Mouse (Mus musculus) liver, embryonic 15.5 days (tissue): ENCODE data around the gene Pdpn. TPM values are rescaled to one million over a fixed set of nuclear protein-coding genes. Genes with fewer than 3 reads are reported as not detected.
A peak's percentile ranks its signal among the peaks of the same experiment; 100 is the strongest.

Source experiments
- ATAC-seq: fragments of 200-750 bp; cut with Nextera tagmentation; 2 replicates; pipeline ENCODE4 v1.8.0; 2017; ENCODE audit warnings: moderate number of reproducible peaks, mild to moderate bottlenecking, moderate library complexity; ENCODE audit not compliant: insufficient read depth
- H3K27ac ChIP-seq: fragments of 300-500 bp; sonication (generic); replicated peaks from 2 replicates; pipeline ENCODE4 v1.5.1; 2015; ENCODE audit warnings: mild to moderate bottlenecking, inconsistent platforms
- H3K27me3 ChIP-seq: fragments of 300-500 bp; sonication (generic); 2 replicates; pipeline ENCODE4 v1.6.1; 2015; ENCODE audit warnings: mild to moderate bottlenecking, inconsistent platforms
- H3K36me3 ChIP-seq: fragments of 300-500 bp; sonication (generic); replicated peaks from 2 replicates; pipeline ENCODE4 v1.6.1; 2015; ENCODE audit warnings: moderate library complexity, mild to moderate bottlenecking, inconsistent platforms
- H3K4me1 ChIP-seq: fragments of 300-500 bp; sonication (generic); replicated peaks from 2 replicates; pipeline ENCODE4 v1.6.1; 2015; ENCODE audit warnings: inconsistent platforms
- H3K4me2 ChIP-seq: fragments of 300-500 bp; sonication (generic); 2 replicates; pipeline ENCODE4 v1.6.1; 2015; ENCODE audit warnings: moderate library complexity, mild to moderate bottlenecking, inconsistent platforms
- H3K4me3 ChIP-seq: fragments of 300-500 bp; sonication (generic); replicated peaks from 2 replicates; pipeline ENCODE4 v1.5.1; 2015; ENCODE audit warnings: mild to moderate bottlenecking, inconsistent platforms
- H3K9ac ChIP-seq: fragments of 300-500 bp; sonication (generic); 2 replicates; pipeline ENCODE4 v1.6.1; 2015; ENCODE audit warnings: moderate library complexity, mild to moderate bottlenecking, inconsistent platforms
- H3K9me3 ChIP-seq: fragments of 300-500 bp; sonication (generic); replicated peaks from 2 replicates; pipeline ENCODE4 v1.6.1; 2016; ENCODE audit warnings: inconsistent platforms
- WGBS: fragments of 180-500 bp; shearing (Covaris S2); methylation state at CpG from one replicate; pipeline ENCODE4 v1.1.7; 2015; ENCODE audit warnings: mixed read lengths; ENCODE audit not compliant: insufficient replicate concordance; 5-methylcytosine and 5-hydroxymethylcytosine counted together
- polyA plus RNA-seq: library from polyadenylated mRNA; unstranded; fragments of >200 nt; fragmentation: Nextera tagmentation; extraction: Ambion mirVana; gene quantifications from 2 replicates; pipeline ENCODE4 v1.2.1, GENCODE M21; 2015

The Pdpn gene
- polyA plus RNA-seq, 1 experiment from 2014 or later, result 1.8 TPM

DNA sequence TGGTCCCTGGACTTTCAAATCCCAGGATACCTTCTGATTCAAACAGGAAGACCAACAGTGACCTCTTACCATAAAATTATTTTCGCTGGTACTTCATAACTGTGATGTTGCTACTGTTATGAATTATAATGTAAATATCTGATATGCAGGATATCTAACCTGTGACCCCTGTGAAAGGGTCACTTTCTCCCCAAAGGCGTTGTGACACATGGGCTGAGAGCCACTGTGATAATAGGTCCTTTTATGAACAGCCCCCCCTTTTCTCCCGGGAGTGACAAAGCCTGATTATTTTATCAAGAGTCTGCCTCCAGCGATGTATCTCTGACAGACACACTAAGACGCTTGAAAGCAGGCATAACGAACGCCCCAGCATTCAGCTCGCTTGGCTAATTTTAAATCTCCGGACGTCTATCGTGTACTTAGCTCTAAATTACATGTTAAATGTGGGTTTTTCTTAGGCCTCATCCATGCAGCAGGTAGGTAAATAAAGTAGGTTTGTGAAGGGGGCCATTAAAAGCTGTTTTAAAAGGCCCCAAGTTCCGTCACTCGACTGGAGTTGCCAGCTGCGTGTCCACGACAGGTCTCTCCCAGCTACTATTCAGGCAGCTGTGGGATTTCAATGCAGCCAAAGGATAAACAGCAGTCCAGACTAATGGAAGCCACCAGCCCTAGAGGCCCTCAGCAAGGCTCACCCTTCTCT, 25.7 kb upstream of the Pdpn start:
- H3K9ac ChIP-seq, result no peak overlapping the region
- no peaks in the 10 kb centered on the region for H3K9me3 ChIP-seq
- H3K27me3 ChIP-seq, result no peaks in the 10 kb centered on the region; the same call in 1 of the 2 replicates
- no peaks in the 10 kb centered on the region for H3K4me1 ChIP-seq
- H3K4me2 ChIP-seq, result peak overlapping the region; percentile 38
- H3K4me3 ChIP-seq, result 0 out of 2 replicates have a peak overlapping the region, but pooled peaks have one; percentile 9
- 22% methylated on average over 15 of the region's 15 CpGs for WGBS
- H3K27ac ChIP-seq, result no peak overlapping the region
- H3K36me3 ChIP-seq, result no peaks in the 10 kb centered on the region
- ATAC-seq, result no peak

DNA sequence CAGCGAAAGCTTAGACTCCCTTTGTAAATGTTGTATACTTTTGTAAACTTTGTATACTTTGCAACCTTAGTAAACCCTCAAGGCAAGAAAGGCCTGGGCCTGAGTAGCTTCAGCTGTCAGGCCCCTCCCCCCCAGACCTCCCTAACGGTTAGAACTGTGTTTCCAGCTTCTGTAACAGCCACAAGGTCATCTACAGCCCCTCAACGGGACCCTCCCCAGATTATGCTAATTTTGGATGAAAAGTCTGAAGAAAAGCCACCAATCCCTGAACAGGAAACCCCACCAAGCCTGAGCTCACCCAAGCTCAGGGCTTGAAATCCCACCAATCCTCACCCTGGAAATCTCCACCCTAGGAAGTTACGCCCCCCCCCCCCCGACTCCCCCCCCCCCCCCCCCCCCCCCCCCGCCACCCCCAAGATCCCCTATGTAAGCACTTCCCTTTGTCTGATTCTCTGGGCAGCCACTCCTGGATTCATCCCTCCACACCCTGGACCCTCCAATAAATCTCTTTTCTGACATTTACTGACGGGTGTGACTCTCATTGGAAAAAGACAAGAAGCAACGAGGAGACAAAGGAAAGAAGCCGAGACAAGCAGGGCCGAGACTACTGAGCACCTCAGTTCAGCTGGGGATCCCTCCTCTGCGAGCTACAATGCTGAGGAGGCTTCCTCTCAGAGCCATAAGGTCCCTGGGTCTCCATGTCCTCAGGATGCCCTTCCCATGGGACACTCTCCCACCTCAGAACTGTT, 25.0 kb upstream of the Pdpn start:
- no peaks in the 10 kb centered on the region for H3K36me3 ChIP-seq
- H3K4me1 ChIP-seq, result no peaks in the 10 kb centered on the region
- ATAC-seq, result no peak
- H3K9me3 ChIP-seq, result no peaks in the 10 kb centered on the region
- H3K27me3 ChIP-seq, result no peaks in the 10 kb centered on the region; the same call in 1 of the 2 replicates
- H3K27ac ChIP-seq, result no peak overlapping the region
- 25% methylated on average over 9 of the region's 11 CpGs for WGBS
- H3K4me3 ChIP-seq, result no peak overlapping the region
- no peak overlapping the region for H3K9ac ChIP-seq
- H3K4me2 ChIP-seq, result no peak overlapping the region

DNA sequence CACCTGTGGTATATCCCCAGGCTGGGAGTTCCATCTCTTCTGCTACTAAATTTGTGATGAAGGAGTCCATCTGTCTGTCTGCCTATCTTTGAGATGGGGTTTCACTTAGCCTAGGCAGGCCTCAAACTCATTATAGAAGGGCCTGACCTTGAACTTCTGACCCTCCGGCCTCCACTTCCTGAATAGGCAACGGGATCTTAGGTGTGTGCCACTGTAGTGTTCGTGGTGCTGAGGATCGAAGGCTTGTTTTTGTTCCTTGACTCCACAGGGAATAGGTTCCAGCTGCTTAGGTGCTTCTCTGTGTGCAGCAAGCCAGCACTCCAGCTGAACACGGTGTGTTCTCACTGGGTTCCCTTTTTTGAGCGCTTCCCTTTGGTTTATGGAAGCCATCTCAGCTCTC, 13.9 kb upstream of the Pdpn start:
- H3K4me1 ChIP-seq, result no peaks in the 10 kb centered on the region
- WGBS, result 59% methylated on average over 6 of the region's 6 CpGs
- no peaks in the 10 kb centered on the region for H3K36me3 ChIP-seq
- no peaks in the 10 kb centered on the region for H3K27me3 ChIP-seq
- no peak overlapping the region for H3K27ac ChIP-seq
- no peak overlapping the region for H3K4me3 ChIP-seq
- ATAC-seq, result no peak
- H3K9ac ChIP-seq, result no peak overlapping the region
- no peak overlapping the region for H3K4me2 ChIP-seq
- no peaks in the 10 kb centered on the region for H3K9me3 ChIP-seq

DNA sequence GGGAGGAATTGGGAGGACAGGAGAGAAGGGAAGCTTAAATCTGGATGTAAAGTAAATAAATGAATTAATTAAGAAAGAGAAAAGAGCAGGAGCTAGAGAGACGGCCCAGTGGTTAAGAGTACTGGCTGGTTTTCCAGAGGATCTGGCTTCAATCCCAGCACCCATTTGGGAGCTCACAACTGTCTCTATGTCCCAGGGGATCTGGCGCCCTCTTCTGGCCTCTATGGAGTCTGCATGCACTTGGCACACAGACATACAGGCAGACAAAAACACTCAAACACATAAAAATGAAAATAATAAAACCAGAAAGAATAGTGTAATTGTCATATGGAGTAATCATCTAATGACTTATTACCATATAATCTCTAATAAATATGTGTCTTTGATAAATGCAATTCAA, 12.0 kb upstream of the Pdpn start:
- no peaks in the 10 kb centered on the region for H3K36me3 ChIP-seq
- no peak overlapping the region for H3K4me3 ChIP-seq
- no peaks in the 10 kb centered on the region for H3K9me3 ChIP-seq
- 45% methylated on average over 2 of the region's 2 CpGs for WGBS
- no peaks in the 10 kb centered on the region for H3K4me1 ChIP-seq
- H3K4me2 ChIP-seq, result no peak overlapping the region
- H3K27me3 ChIP-seq, result no peaks in the 10 kb centered on the region
- ATAC-seq, result no peak
- no peak overlapping the region for H3K9ac ChIP-seq
- H3K27ac ChIP-seq, result no peak overlapping the region

DNA sequence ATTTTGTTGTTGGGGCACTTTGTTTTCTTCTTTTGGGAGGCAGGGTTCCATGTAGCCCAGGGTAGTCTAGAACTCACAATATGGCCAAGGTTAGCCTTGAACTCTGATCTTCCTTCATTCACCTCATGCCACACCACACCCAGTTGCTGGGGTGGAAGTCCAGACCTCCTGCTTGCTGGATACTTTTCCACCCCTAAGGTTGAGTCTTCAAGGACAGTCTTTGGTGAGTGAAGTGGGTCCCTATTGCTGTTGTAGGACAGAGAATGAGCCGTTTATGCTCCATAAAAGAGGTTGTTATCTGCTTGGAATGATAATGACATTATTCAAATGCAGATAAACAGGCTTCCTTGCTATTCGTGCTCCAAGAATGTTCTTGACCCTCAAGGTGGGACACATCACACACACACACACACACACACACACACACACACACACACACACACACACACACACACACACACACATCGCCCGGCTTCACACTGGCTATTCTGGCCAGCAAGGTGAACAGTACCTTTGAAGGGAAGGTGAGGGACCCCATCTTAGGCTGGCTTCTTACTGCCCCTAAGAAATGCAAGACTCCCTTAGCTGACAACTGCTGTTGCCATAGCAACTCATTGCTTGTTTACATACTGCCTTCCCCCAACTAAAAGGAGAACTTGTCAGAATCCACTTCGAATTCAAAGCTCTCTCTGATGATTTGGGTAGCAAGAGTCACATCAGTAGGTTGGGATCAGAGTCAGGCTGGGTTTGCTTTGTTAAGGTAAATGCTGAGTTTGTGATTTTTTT, 6.8 kb upstream of the Pdpn start:
- Histone ChIP-seq H3K36me3 (no peaks in the 10 kb centered on the region), H3K9ac (no peak overlapping the region), H3K4me2 (no peak overlapping the region), H3K4me1 (no peaks in the 10 kb centered on the region), H3K9me3 (no peaks in the 10 kb centered on the region), H3K27ac (no peak overlapping the region), H3K27me3 (peaks cover 16% of the 10 kb centered on the region), H3K4me3 (no peak overlapping the region)
- no peak for ATAC-seq
- 44% methylated on average over 5 of the region's 5 CpGs for WGBS

DNA sequence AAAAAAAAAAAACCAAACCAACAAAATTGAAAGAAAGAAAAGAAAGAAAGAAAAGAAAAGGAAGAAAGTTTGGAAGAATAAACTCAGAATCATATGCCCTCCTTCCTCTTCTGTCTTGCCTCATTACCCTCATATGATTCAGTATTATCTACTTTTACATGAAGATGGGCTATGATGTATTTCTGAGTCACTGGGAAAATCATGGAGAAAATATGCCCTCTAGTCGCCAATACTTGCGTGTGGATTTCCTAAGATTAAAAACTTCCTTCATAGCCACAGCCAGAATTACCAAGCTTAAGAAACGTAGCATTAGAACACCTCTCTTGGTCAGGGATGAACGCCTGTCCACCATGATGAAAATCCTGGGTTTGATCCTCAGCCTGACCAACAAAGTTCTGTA, 5.7 kb upstream of the Pdpn start:
- peaks cover 27% of the 10 kb centered on the region for H3K27me3 ChIP-seq
- H3K4me1 ChIP-seq, result no peaks in the 10 kb centered on the region
- no peaks in the 10 kb centered on the region for H3K36me3 ChIP-seq
- H3K4me3 ChIP-seq, result no peak overlapping the region
- H3K9ac ChIP-seq, result no peak overlapping the region
- WGBS, result 51% methylated on average over 4 of the region's 4 CpGs
- H3K4me2 ChIP-seq, result no peak overlapping the region
- ATAC-seq, result no peak
- H3K9me3 ChIP-seq, result no peaks in the 10 kb centered on the region
- no peak overlapping the region for H3K27ac ChIP-seq

DNA sequence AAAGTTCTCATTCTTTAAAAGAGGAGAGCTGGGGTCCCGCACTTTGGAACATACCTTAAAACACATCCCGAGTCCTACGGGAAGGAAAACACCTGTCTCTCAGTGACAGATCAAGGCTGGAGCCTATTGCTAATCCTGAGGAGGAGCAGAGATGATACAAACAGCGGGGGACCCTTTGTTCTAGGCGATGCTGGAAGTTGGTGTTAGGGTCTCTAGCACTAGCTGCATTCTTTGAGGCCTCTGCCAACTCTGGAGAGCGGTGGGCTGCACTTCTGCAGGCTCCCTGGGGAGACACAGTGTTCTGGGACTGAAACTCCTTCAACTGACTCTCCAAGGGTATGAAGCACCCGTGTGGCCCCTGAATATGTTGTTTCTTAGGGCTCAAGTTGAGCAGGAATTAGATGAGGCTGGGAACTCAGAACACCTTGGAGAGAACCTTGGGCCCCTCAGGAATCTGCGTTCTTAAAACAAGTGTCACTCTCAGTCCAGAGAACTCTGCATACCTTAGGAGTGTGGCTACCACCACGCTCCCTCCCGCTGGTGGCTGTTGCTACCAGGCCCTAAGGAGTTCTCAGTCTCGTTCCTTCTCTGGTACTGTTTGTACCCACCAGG, 3.0 kb upstream of the Pdpn start:
- Histone ChIP-seq H3K9ac (no peak overlapping the region), H3K4me1 (no peaks in the 10 kb centered on the region), H3K4me2 (no peak overlapping the region), H3K27ac (no peak overlapping the region), H3K27me3 (peaks cover 52% of the 10 kb centered on the region), H3K36me3 (no peaks in the 10 kb centered on the region), H3K9me3 (no peaks in the 10 kb centered on the region), H3K4me3 (no peak overlapping the region)
- ATAC-seq, result no peak
- 24% methylated on average over 11 of the region's 11 CpGs for WGBS

DNA sequence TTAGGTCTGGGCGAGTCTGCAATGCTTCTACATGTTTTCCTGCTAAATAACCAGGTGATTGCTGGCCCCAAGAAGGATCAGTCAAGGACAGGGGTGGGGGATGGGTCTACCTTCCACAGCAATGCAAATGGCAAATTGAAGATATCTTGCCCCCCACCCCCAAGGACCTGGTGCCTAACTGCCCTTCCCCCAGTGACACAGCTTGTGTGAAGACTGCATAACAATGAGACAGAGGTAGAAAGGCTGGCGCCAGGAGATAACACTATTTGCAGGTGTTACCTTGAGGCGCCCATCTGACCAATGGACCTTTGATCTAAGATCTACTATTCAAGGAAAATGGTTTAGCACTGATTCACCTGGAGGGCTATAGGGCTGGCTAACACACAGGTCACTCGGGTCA, 2.5 kb upstream of the Pdpn start:
- Histone ChIP-seq H3K27ac (no peak overlapping the region), H3K4me1 (no peaks in the 10 kb centered on the region), H3K9me3 (no peaks in the 10 kb centered on the region), H3K4me2 (no peak overlapping the region), H3K27me3 (peaks cover 58% of the 10 kb centered on the region), H3K36me3 (no peaks in the 10 kb centered on the region), H3K9ac (no peak overlapping the region), H3K4me3 (no peak overlapping the region)
- 31% methylated on average over 4 of the region's 4 CpGs for WGBS
- no peak for ATAC-seq

DNA sequence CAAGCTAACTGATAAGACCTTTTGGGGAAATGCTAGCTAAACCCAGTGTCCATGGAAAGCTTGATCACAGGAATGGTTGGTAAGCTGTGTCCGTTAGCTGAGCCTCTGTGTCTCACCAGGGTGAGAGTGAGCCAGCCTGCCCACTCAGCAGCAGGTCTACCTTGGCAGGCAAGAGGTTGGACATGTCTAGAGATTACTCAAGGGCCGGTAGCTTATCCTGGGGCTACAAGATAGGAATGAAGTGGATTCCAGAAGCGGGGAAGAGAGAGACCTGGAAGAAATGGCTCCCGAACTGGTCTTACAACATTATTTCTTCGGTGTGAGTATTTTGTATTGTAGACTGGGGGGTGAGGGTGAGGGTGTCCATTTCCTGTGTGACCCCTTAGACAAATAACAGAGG, 1.7 kb upstream of the Pdpn start:
- Histone ChIP-seq H3K4me2 (no peak overlapping the region), H3K36me3 (no peaks in the 10 kb centered on the region), H3K9me3 (no peaks in the 10 kb centered on the region), H3K27ac (no peak overlapping the region), H3K27me3 (peaks cover 63% of the 10 kb centered on the region), H3K4me1 (no peaks in the 10 kb centered on the region), H3K9ac (no peak overlapping the region), H3K4me3 (no peak overlapping the region)
- WGBS, result 39% methylated on average over 5 of the region's 5 CpGs
- no peak for ATAC-seq

DNA sequence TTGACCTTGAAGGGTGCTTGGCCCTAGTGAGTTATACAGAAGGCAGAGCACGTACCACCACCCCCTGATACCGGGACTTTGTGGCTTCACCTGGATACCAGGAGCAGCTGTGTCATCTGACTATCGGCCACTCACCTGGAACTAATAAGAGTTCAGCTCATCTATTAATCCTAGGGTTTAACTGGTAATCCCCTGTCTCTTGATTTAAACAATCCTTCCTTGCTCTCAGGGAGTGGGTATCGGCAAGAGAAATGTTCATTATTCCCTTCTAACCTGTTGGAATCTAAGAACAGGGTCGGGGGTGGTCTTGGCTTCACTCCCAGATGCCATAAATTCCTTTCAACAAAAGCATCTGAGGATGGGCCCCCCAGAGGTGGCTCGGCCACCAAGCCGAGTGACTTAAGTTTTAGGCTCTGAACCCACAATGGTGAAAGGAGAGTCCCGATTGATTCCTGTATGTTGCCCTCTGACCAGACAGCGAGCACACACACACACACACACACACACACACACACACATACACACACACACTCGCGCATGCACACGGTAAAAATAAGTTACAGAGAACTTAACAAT, 837 bp upstream of the Pdpn start:
- Histone ChIP-seq H3K27me3 (peaks cover 64% of the 10 kb centered on the region), H3K4me3 (no peak overlapping the region), H3K4me2 (no peak overlapping the region)

More for the DNA sequence above, 837 bp upstream of the Pdpn start:
- H3K4me1 ChIP-seq, result no peaks in the 10 kb centered on the region
- H3K36me3 ChIP-seq, result no peaks in the 10 kb centered on the region
- H3K27ac ChIP-seq, result no peak overlapping the region
- no peaks in the 10 kb centered on the region for H3K9me3 ChIP-seq
- no peak overlapping the region for H3K9ac ChIP-seq
- ATAC-seq, result no peak
- WGBS, result 15% methylated on average over 12 of the region's 12 CpGs
